Comparison of ENCODE assay signal across 7 mouse cellular contexts in the genomic region with DNA sequence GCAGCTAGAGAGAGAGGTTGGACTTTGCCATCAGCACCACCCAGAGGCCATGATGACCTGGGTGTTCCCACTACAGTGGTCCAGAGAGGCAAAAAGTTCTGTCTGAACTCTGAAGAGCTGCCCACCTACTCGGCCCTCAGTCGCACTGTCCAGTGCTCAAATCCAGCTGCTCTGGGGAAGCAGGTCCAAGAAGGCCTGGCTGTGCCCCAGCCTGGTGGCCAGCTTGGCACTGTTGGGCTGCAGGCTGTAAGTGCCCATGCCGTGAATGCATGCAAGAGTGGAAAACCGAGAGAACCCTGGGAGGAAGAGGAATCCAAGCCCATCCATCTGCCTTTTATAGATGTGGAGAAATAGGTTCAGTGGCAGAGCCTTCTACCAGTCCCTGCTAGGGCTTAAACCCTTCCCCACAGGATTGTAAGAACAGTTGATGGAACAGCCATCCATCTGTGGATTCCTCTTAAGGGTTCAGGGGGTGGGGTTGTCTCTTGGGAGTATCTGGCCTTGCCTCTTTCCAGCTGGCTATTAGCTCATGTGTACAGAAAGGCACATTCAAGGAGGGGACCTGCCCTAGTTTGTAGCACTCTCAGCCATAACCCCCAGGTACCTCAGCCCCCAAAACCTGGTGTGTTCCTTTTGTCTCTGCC. TPM values are rescaled to one million over a fixed set of nuclear protein-coding genes. Genes with fewer than 3 reads are reported as not detected.
DNase-seq lines count a peak whose midpoint lies in the region; ATAC-seq lines count a peak whose summit lies in the region.

No protein-coding gene starts in this region.

- no peak overlapping the region for H3K4me3 ChIP-seq in embryonic facial prominence, embryonic 11.5 days (ENCODE audit: low read depth, low read length)
- no peak overlapping the region for H3K4me3 ChIP-seq in heart, embryonic 16.5 days (ENCODE audit: low read length)
- peak overlapping the region; percentile 35 for H3K4me3 ChIP-seq in midbrain, embryonic 10.5 days

- no peaks in the 10 kb centered on the region for H3K36me3 ChIP-seq in embryonic facial prominence, embryonic 11.5 days (replicated peaks; ENCODE audit: control insufficient read depth, insufficient read depth, low read depth, low read length)
- no peaks in the 10 kb centered on the region for H3K36me3 ChIP-seq in heart, embryonic 16.5 days (ENCODE audit: control insufficient read depth, insufficient read depth)
- H3K36me3 ChIP-seq in midbrain, embryonic 10.5 days: no peaks in the 10 kb centered on the region

- H3K9ac ChIP-seq in embryonic facial prominence, embryonic 11.5 days (replicated peaks; ENCODE audit: low read length): peak overlapping the region; percentile 10
- H3K9ac ChIP-seq in heart, embryonic 16.5 days (ENCODE audit: low read length): peak overlapping the region; percentile 35; the same call in 1 of the 2 replicates

- peak; percentile 72 for DNase-seq in MN1 (ENCODE audit: low spot score)
- peak; percentile 58 for DNase-seq in embryonic facial prominence, embryonic 11.5 days (ENCODE audit: low spot score)
- DNase-seq in midbrain, embryonic 10.5 days (ENCODE audit: low spot score): no peak
- no peak for DNase-seq in layer of hippocampus, postnatal 10 days (ENCODE audit: low spot score in 2 of 2)
- no peak for DNase-seq in ovary, postnatal 36 days (ENCODE audit: low spot score)

- H3K27me3 ChIP-seq in embryonic facial prominence, embryonic 11.5 days (ENCODE audit: control insufficient read depth, insufficient read depth, low read length): no peaks in the 10 kb centered on the region
- H3K27me3 ChIP-seq in heart, embryonic 16.5 days (ENCODE audit: control insufficient read depth, insufficient read depth, low read length): no peaks in the 10 kb centered on the region
- peaks cover 83% of the 10 kb centered on the region for H3K27me3 ChIP-seq in midbrain, embryonic 10.5 days (ENCODE audit: low read depth, poor library complexity, severe bottlenecking)

- 61% methylated on average over 4 of the region's 4 CpGs for WGBS in embryonic facial prominence, embryonic 11.5 days
- WGBS in heart, embryonic 16.5 days: 67% methylated on average over 4 of the region's 4 CpGs
- WGBS in midbrain, embryonic 10.5 days: 73% methylated on average over 4 of the region's 4 CpGs

- peaks cover 8% of the 10 kb centered on the region for H3K4me1 ChIP-seq in embryonic facial prominence, embryonic 11.5 days (ENCODE audit: control insufficient read depth, insufficient read depth, low read length)
- peaks cover 16% of the 10 kb centered on the region for H3K4me1 ChIP-seq in heart, embryonic 16.5 days (ENCODE audit: control insufficient read depth, insufficient read depth, low read length)
- peaks cover 91% of the 10 kb centered on the region for H3K4me1 ChIP-seq in midbrain, embryonic 10.5 days

- ATAC-seq in embryonic facial prominence, embryonic 11.5 days (replicated peaks; ENCODE audit: insufficient number of reproducible peaks, low FRiP score, low TSS enrichment, low read depth): no peak
- no peak for ATAC-seq in heart, embryonic 16.5 days (replicated peaks; ENCODE audit: extremely low read depth, insufficient read depth, low FRiP score)
- ATAC-seq in megakaryocyte progenitor cell, adult 5-6 weeks (replicated peaks; ENCODE audit: poor library complexity): no peak

- no peak overlapping the region for H3K27ac ChIP-seq in embryonic facial prominence, embryonic 11.5 days (replicated peaks; ENCODE audit: low read depth, low read length)
- no peak overlapping the region for H3K27ac ChIP-seq in heart, embryonic 16.5 days (ENCODE audit: low read length)
- peak overlapping the region; percentile 81 for H3K27ac ChIP-seq in midbrain, embryonic 10.5 days (replicated peaks)

- peak overlapping the region; percentile 5; the same call in 1 of the 2 replicates for H3K4me2 ChIP-seq in embryonic facial prominence, embryonic 11.5 days (ENCODE audit: low read depth, low read length)
- peak overlapping the region; percentile 14; the same call in 1 of the 2 replicates for H3K4me2 ChIP-seq in heart, embryonic 16.5 days (ENCODE audit: low read depth, low read length)

- H3K9me3 ChIP-seq in embryonic facial prominence, embryonic 11.5 days (replicated peaks; ENCODE audit: control insufficient read depth, low read length): no peaks in the 10 kb centered on the region
- H3K9me3 ChIP-seq in heart, embryonic 16.5 days (replicated peaks; ENCODE audit: control insufficient read depth, low read length): no peaks in the 10 kb centered on the region
- H3K9me3 ChIP-seq in midbrain, embryonic 10.5 days (replicated peaks): no peaks in the 10 kb centered on the region

RNA-seq across cellular contexts. Expression of a gene that starts 2.1 kb away (rescaled TPM):
- 3.0 and 4.4 TPM in 2 replicates for polyA plus RNA-seq in embryonic facial prominence, embryonic 11.5 days (2014; fragmentation: Nextera tagmentation; extraction: Ambion mirVana)
- 1.6 and 1.9 TPM in 2 replicates for polyA plus RNA-seq in heart, embryonic 16.5 days (2015; fragmentation: Nextera tagmentation; extraction: Ambion mirVana)
- polyA plus RNA-seq in midbrain, embryonic 10.5 days (2016; fragmentation: Nextera tagmentation; extraction: Ambion mirVana): 6.0 and 7.5 TPM in 2 replicates
- total RNA-seq in megakaryocyte progenitor cell, adult 5-6 weeks (2015): not detected in 2 replicates
- not detected in 2 replicates for total RNA-seq in megakaryocyte progenitor cell, adult 5-6 weeks (2017)
- total RNA-seq in layer of hippocampus, postnatal 10 days (2021): 10 to 100 TPM; 27.9 to 28.4 TPM

RNA-seq across cellular contexts. Expression of a gene that starts 46.9 kb away (rescaled TPM):
- polyA plus RNA-seq in embryonic facial prominence, embryonic 11.5 days (2014; fragmentation: Nextera tagmentation; extraction: Ambion mirVana): 5.0 and 6.9 TPM in 2 replicates
- polyA plus RNA-seq in heart, embryonic 16.5 days (2015; fragmentation: Nextera tagmentation; extraction: Ambion mirVana): 61.0 and 64.3 TPM in 2 replicates
- polyA plus RNA-seq in midbrain, embryonic 10.5 days (2016; fragmentation: Nextera tagmentation; extraction: Ambion mirVana): 2.2 and 2.9 TPM in 2 replicates
- 12.7 and 17.6 TPM in 2 replicates for total RNA-seq in megakaryocyte progenitor cell, adult 5-6 weeks (2015)
- 0.68 and 3.7 TPM in 2 replicates for total RNA-seq in megakaryocyte progenitor cell, adult 5-6 weeks (2017)
- total RNA-seq in layer of hippocampus, postnatal 10 days (2021): 1 to 10 TPM; 4.4 to 5.2 TPM

Comparison
In these comparisons a context has a peak if more than half of its experiments do, and no peak if none do; other contexts are left out.
1. DNase-seq: peak in MN1 (single experiment) and embryonic facial prominence, embryonic 11.5 days (single experiment); none in midbrain, embryonic 10.5 days (single experiment), layer of hippocampus, postnatal 10 days (0 of 2) and ovary, postnatal 36 days (single experiment).